Mouse (Mus musculus) myocyte (in vitro differentiated cells): Measurements from ENCODE around the gene Blm. TPM values are rescaled to one million over a fixed set of nuclear protein-coding genes. Genes with fewer than 3 reads are reported as not detected.

Source experiments
- H3K27me3 ChIP-seq: one replicate; pipeline ENCODE4 v1.6.1; 2011; ENCODE audit not compliant: control insufficient read depth, insufficient read depth, insufficient read length
- H3K36me3 ChIP-seq: one replicate; pipeline ENCODE4 v1.6.1; 2011; ENCODE audit not compliant: control insufficient read depth, insufficient read depth
- H3K4me2 ChIP-seq: one replicate; pipeline ENCODE4 v1.6.1; 2011; ENCODE audit warnings: low read depth, control low read depth
- H3K4me3 ChIP-seq: one replicate; pipeline ENCODE4 v1.5.1; 2011; ENCODE audit warnings: mild to moderate bottlenecking, control low read depth, moderate library complexity
- H3K79me2 ChIP-seq: one replicate; pipeline ENCODE4 v1.6.1; 2011; ENCODE audit not compliant: control insufficient read depth, insufficient read depth
- H3ac ChIP-seq: one replicate; pipeline ENCODE4 v1.6.1; 2011; ENCODE audit not compliant: control insufficient read depth, insufficient read length
- CEBPB ChIP-seq: IDR thresholded peaks from 2 replicates; pipeline ENCODE4 v1.6.1; 2011; ENCODE audit warnings: mild to moderate bottlenecking, moderate library complexity; ENCODE audit not compliant: poor library complexity, insufficient read depth, severe bottlenecking
- E2F4 ChIP-seq: IDR thresholded peaks from one replicate; pipeline ENCODE4 v1.6.1; 2011; ENCODE audit warnings: mild to moderate bottlenecking, control low read depth, moderate library complexity; ENCODE audit not compliant: insufficient read depth
- MAX ChIP-seq: IDR thresholded peaks from one replicate; pipeline ENCODE4 v1.6.1; 2011; ENCODE audit warnings: low read depth, mild to moderate bottlenecking, control low read depth
- MYOD1 ChIP-seq, 3 experiments: IDR thresholded peaks; one replicate each; pipeline ENCODE4 v1.6.1; 2011; ENCODE audit warnings: control low read depth in 2 of 3, low read depth in 2 of 3, mild to moderate bottlenecking in 2 of 3, moderate library complexity in 1 of 3; ENCODE audit not compliant: insufficient read length in 2 of 3, control insufficient read depth in 1 of 3
- MYOG ChIP-seq, 3 experiments: IDR thresholded peaks; one replicate each; pipeline ENCODE4 v1.6.1; 2011; ENCODE audit warnings: control low read depth in 2 of 3, low read depth in 2 of 3, mild to moderate bottlenecking in 2 of 3; ENCODE audit not compliant: insufficient read length in 2 of 3, control insufficient read depth in 1 of 3, insufficient read depth in 1 of 3
- POLR2A ChIP-seq: IDR thresholded peaks from one replicate; pipeline ENCODE4 v1.6.1; 2011; ENCODE audit warnings: low read depth, mild to moderate bottlenecking, control low read depth, moderate library complexity; ENCODE audit not compliant: insufficient read length
- POLR2AphosphoS2 ChIP-seq: IDR thresholded peaks from one replicate; pipeline ENCODE4 v1.6.1; 2011; ENCODE audit warnings: low read depth, control low read depth; ENCODE audit not compliant: insufficient read length
- REST ChIP-seq: IDR thresholded peaks from one replicate; pipeline ENCODE4 v1.6.1; 2011; ENCODE audit warnings: mild to moderate bottlenecking, control low read depth, moderate library complexity; ENCODE audit not compliant: insufficient read depth, insufficient read length
- SRF ChIP-seq: IDR thresholded peaks from one replicate; pipeline ENCODE4 v1.6.1; 2011; ENCODE audit warnings: low read depth; ENCODE audit not compliant: control insufficient read depth, insufficient read length
- TCF12 ChIP-seq: IDR thresholded peaks from one replicate; pipeline ENCODE4 v1.6.1; 2011; ENCODE audit warnings: mild to moderate bottlenecking, control low read depth; ENCODE audit not compliant: poor library complexity, insufficient read depth, severe bottlenecking
- TCF3 ChIP-seq: IDR thresholded peaks from one replicate; pipeline ENCODE4 v1.6.1; 2011; ENCODE audit warnings: low read depth, control low read depth; ENCODE audit not compliant: insufficient read length
- USF1 ChIP-seq: IDR thresholded peaks from one replicate; pipeline ENCODE4 v1.6.1; 2011; ENCODE audit warnings: low read depth, mild to moderate bottlenecking, control low read depth, moderate library complexity
- polyA plus RNA-seq: library from polyadenylated mRNA; unstranded; fragments of >200 nt; fragmentation: generic; extraction: Trizol; gene quantifications from one replicate; pipeline ENCODE4 v1.2.1, GENCODE M21; 2012; ENCODE audit warnings: missing spikeins

Gene Blm
- 1.1 TPM for polyA plus RNA-seq

DNA sequence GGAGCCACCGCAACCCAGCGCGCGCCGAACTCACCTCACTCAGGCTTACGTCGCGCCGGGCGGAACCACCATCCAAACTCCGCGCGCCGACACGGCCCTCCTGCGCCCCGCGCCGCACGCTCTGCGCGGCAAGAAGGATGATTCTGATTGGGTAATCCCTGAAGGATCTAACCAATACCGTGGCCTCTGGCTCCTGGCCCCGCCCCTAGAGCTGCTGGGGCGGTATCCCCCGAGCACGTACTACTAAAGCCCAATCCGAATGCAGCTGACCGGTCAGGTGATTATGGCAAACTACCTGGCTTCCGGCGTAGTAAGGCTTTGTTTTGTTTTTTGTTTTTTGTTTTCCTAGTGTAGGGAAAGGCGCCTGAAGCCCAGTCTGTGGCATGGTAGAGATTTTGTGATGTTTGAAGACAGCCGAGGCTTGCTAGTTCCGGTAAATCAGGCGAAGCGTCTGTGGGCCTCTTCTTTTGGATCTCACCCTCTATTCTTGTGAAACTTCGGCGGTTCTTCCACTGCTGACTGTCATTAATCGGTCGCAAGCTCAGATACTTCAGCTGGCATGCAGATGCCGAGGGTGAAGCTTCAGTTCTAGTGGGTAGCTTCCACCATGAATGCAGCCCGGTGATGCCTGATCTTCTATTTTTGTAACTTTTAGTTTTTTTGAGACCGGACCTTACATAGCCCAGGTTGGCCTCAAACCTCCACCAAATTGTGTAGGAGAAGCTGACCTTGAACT lies at the start of gene Blm:
TSS of gene Blm (minus strand) at position 111 of the 736 bp plus-strand sequence.
- Histone ChIP-seq H3K4me2 (peak within 1 kb of the TSS; percentile 90), H3K79me2 (peaks cover 12% of the 10 kb centered on the region), H3K27me3 (peaks cover 13% of the 10 kb centered on the region), H3K4me3 (peak within 1 kb of the TSS; percentile 73), H3ac (peak within 1 kb of the TSS; percentile 75), H3K36me3 (no peaks in the 10 kb centered on the region)
- TF ChIP-seq E2F4 (peak; percentile 95), MYOD1 (IDR thresholded peaks at IDR 0.05; ENCODE audit: control insufficient read depth in 1 of 3, insufficient read length in 2 of 3, low read depth in 2 of 3) (no peak), POLR2AphosphoS2 (peak; percentile 78), REST (no peak), USF1 (peak; percentile 91), POLR2A (peak; percentile 85), SRF (peak; percentile 29), TCF3 (no peak), MYOG (IDR thresholded peaks at IDR 0.05; ENCODE audit: control insufficient read depth in 1 of 3, insufficient read depth in 1 of 3, insufficient read length in 2 of 3, low read depth in 2 of 3) (no peak), MAX (no peak)

DNA sequence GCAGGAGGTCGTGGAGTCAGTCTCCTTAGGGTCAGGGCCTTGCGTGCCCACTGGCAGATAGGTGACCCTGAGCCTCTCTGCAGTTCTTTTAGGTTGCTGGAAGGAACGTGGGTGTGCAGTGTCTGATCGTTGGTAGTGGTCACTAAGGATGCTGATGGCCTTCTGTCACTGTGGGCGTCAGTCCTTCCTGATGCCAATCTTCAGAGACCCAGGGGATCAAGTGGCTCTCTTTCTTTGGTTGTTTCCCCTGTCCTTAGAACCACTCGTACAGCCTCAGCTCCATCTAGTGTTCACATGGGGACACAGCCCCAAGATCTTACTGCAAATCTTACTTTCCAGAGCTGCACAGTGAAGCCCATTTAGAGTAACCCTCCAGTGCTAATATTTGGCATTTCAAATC lies 49.1 kb upstream of the Blm start:
- no peaks in the 10 kb centered on the region for H3K36me3 ChIP-seq
- no peaks in the 10 kb centered on the region for H3K79me2 ChIP-seq
- H3K4me2 ChIP-seq = no peak overlapping the region
- no peak for TF ChIP-seq MYOG (IDR thresholded peaks at IDR 0.05; ENCODE audit: control insufficient read depth in 1 of 3, insufficient read depth in 1 of 3, insufficient read length in 2 of 3, low read depth in 2 of 3)
- no peak for TF ChIP-seq REST
- TF ChIP-seq MAX = no peak
- no peak for TF ChIP-seq POLR2A
- TF ChIP-seq CEBPB = no peak
- TF ChIP-seq MYOD1 (IDR thresholded peaks at IDR 0.05; ENCODE audit: control insufficient read depth in 1 of 3, insufficient read length in 2 of 3, low read depth in 2 of 3) = no peak
- no peak for TF ChIP-seq USF1
- TF ChIP-seq POLR2AphosphoS2 = no peak
- no peak for TF ChIP-seq SRF
- H3K27me3 ChIP-seq = no peaks in the 10 kb centered on the region
- no peak overlapping the region for H3K4me3 ChIP-seq
- H3ac ChIP-seq = no peak overlapping the region

DNA sequence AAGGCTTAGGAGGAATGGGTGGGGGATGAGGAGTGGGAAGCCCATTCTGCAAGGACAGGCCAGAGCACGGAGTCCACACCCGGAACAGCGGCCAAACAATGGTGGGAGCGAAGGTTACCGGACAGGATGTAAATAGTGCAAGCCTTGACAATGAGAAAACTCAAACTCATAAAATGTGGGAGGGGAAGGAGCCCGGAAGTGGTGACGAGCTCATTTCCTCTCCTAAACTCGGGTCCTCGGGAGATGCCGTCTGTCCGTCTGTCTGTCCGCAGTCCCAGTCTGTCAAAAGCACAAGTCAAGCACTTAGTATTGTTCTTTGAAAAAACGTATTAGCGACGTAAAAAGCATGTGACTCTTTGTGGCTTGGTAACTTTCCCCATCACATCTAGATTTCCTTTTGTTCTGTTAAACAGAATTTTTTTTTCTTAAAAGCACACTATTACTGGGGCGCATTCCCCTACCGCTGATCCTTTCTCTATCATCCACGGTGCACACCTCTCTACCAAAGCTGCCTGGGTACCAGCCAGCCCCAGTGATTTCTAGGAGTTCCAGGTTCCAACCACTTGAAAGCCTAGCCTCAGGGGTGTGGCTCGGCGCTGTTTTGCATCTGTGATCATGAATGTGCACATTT lies 48.0 kb upstream of the Blm start:
- TF ChIP-seq MYOD1 (IDR thresholded peaks at IDR 0.05; ENCODE audit: control insufficient read depth in 1 of 3, insufficient read length in 2 of 3, low read depth in 2 of 3) (no peak), TCF3 (no peak), USF1 (no peak), POLR2AphosphoS2 (no peak), REST (no peak), MYOG (IDR thresholded peaks at IDR 0.05; ENCODE audit: control insufficient read depth in 1 of 3, insufficient read depth in 1 of 3, insufficient read length in 2 of 3, low read depth in 2 of 3) (no peak), MAX (no peak)
- H3K4me2 ChIP-seq = no peak overlapping the region

DNA sequence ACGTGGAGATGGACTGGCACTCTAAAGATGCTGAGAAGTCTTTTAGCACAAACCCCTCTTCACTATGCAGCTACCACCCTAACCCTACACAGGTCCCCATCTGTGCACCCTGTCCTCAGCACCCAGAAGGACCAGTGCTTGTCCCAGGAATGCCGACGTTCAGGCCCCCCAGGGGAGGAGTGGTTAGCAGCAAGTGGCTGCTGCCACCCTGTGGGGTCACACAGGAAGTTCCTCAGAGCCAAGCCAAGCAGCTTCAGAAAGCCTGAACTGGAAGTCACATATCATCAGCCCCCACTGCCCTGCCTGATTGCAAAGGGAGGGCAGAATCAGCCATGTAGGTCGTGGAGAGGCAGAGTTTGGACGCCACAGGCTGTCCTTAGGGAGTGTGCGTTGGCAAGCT lies 45.4 kb upstream of the Blm start:
- Histone ChIP-seq H3K4me3 (no peak overlapping the region), H3K4me2 (no peak overlapping the region), H3K36me3 (no peaks in the 10 kb centered on the region), H3ac (no peak overlapping the region), H3K27me3 (peaks cover under 1% of the 10 kb centered on the region), H3K79me2 (no peaks in the 10 kb centered on the region)
- no peak for TF ChIP-seq MYOG (IDR thresholded peaks at IDR 0.05; ENCODE audit: control insufficient read depth in 1 of 3, insufficient read depth in 1 of 3, insufficient read length in 2 of 3, low read depth in 2 of 3)
- no peak for TF ChIP-seq REST
- TF ChIP-seq E2F4 = no peak
- TF ChIP-seq SRF = no peak
- no peak for TF ChIP-seq TCF12
- no peak for TF ChIP-seq TCF3
- no peak for TF ChIP-seq MAX
- TF ChIP-seq POLR2A = no peak
- no peak for TF ChIP-seq CEBPB
- no peak for TF ChIP-seq MYOD1 (IDR thresholded peaks at IDR 0.05; ENCODE audit: control insufficient read depth in 1 of 3, insufficient read length in 2 of 3, low read depth in 2 of 3)
- no peak for TF ChIP-seq USF1
- TF ChIP-seq POLR2AphosphoS2 = no peak

More for the DNA sequence above, 48.0 kb upstream of the Blm start:
- H3K79me2 ChIP-seq = no peaks in the 10 kb centered on the region
- H3K36me3 ChIP-seq = no peaks in the 10 kb centered on the region
- no peaks in the 10 kb centered on the region for H3K27me3 ChIP-seq
- H3ac ChIP-seq = no peak overlapping the region
- no peak overlapping the region for H3K4me3 ChIP-seq
